Mouse (Mus musculus): ENCODE measurements around the gene Phlda1.

DNA sequence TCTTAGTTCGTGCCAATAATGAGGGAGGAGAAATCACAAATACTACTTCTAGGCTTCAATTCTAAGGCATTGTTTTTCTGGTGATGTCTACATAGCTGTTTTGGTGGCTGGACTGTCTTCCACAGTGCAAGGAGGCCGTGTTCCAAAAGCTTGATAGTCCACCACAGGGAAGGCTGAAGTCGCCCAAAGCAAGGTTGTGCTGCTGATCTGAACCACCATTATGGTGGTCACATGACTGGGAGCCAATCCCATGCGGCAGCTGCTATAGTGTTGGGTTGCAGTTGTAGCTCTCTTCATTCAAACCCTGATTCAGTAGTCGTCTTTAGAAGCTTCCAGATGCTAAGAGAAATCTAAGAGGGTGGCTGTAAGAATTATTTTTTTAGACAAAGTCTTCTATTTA, 26.5 kb upstream of the Phlda1 start:
- TF ChIP-seq POLR2A (IDR thresholded peaks at IDR 0.05; ENCODE audit: insufficient read length, low read depth): no peak
- no peak for TF ChIP-seq CEBPB (IDR thresholded peaks at IDR 0.05; ENCODE audit: insufficient read depth, poor library complexity, severe bottlenecking)
- no peak for TF ChIP-seq MYOD1 (IDR thresholded peaks at IDR 0.05; ENCODE audit: control insufficient read depth in 1 of 3, insufficient read length in 2 of 3, low read depth in 2 of 3)
- peak; percentile 42 for TF ChIP-seq USF1 (IDR thresholded peaks at IDR 0.05; ENCODE audit: low read depth)
- no peak for TF ChIP-seq MAX (IDR thresholded peaks at IDR 0.05; ENCODE audit: low read depth)
- TF ChIP-seq MYOG (IDR thresholded peaks at IDR 0.05; ENCODE audit: control insufficient read depth in 1 of 3, insufficient read depth in 1 of 3, insufficient read length in 2 of 3, low read depth in 2 of 3): no peak

All from myocyte (in vitro differentiated cells).